Mouse (Mus musculus) frontal cortex, postnatal 25 days (tissue): ENCODE data around the gene Uncx.

Experiments
- DNase-seq, 2 experiments: peaks; one replicate each; pipeline ENCODE4 v3.0.0; 2022; ENCODE audit warnings: low spot score in 2 of 2

Uncx gene

GRCm38 (mm10) chr5:139542556-139542955, 738 bp upstream of the Uncx start:
- DNase-seq: no peak

- DNase-seq: no peak
These were observed 466 bp downstream of the Uncx start for GRCm38 (mm10) chr5:139543650-139544270.

GRCm38 (mm10) chr5:139544271-139545135, 1.2 kb downstream of the Uncx start:
- DNase-seq: no peak

- DNase-seq: no peak
These were observed 1.9 kb downstream of the Uncx start for GRCm38 (mm10) chr5:139545221-139545620.

GRCm38 (mm10) chr5:139545673-139546335, 2.5 kb downstream of the Uncx start:
- DNase-seq: no peak

GRCm38 (mm10) chr5:139546336-139546770, 3.1 kb downstream of the Uncx start:
- no peak for DNase-seq

GRCm38 (mm10) chr5:139546771-139547420, 3.6 kb downstream of the Uncx start:
- DNase-seq: no peak

GRCm38 (mm10) chr5:139547421-139547931, 4.2 kb downstream of the Uncx start:
- no peak for DNase-seq

GRCm38 (mm10) chr5:139553446-139554273, 10.4 kb downstream of the Uncx start:
- no peak for DNase-seq

- DNase-seq: no peak
These were observed 11.4 kb downstream of the Uncx start for GRCm38 (mm10) chr5:139554478-139555335.

- no peak for DNase-seq
These were observed 12.3 kb downstream of the Uncx start for GRCm38 (mm10) chr5:139555476-139556115.

GRCm38 (mm10) chr5:139556116-139556678, 12.9 kb downstream of the Uncx start:
- no peak for DNase-seq

GRCm38 (mm10) chr5:139557079-139557478, 13.8 kb downstream of the Uncx start:
- no peak for DNase-seq

GRCm38 (mm10) chr5:139557531-139558467, 14.5 kb downstream of the Uncx start:
- DNase-seq: no peak

- no peak for DNase-seq
These were observed 15.1 kb downstream of the Uncx start for GRCm38 (mm10) chr5:139558468-139558804.

- DNase-seq: no peak
These were observed 15.8 kb downstream of the Uncx start for GRCm38 (mm10) chr5:139558917-139559660.

GRCm38 (mm10) chr5:139559782-139560181, 16.5 kb downstream of the Uncx start:
- DNase-seq: no peak
